Mouse (Mus musculus) testis, postnatal 10 days (tissue): ENCODE data around the gene Acss2.

ENCODE experiments used
- DNase-seq: peaks from one replicate; pipeline ENCODE4 v3.0.0; 2021; ENCODE audit warnings: low spot score

Acss2 gene

DNA sequence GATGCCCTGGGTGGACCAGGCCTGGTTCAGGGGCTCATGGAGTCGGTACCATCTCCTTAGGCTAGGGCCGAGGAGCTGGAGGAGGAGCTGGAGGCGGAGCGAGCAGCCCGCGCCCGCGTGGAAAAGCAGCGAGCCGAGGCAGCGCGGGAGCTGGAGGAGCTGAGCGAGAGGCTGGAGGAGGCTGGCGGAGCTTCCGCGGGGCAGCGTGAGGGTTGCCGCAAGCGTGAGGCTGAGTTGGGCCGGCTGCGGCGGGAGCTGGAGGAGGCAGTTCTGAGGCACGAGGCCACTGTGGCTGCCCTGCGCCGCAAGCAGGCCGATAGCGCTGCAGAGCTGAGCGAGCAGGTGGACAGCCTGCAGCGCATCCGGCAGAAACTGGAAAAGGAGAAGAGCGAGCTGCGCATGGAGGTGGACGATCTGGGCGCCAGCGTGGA, 111.5 kb downstream of the Acss2 start:
- peak; percentile 71 for DNase-seq

DNA sequence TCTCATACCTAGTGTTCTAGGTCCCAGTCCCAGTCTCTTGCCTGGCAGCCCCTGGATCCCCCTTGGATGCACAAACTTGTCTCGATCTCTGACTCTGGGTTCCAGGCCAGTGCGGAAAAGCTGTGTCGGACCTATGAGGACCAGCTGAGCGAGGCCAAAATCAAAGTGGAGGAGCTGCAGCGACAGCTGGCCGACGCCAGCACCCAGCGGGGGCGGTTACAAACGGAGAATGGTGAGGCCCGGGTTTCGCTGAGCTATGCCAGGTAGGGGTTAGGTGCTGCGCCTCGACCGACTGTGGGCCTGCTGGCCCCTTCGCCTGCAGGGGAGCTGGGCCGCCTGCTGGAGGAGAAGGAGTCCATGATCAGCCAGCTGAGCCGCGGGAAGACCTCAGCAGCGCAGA, 112.4 kb downstream of the Acss2 start:
- DNase-seq: no peak

DNA sequence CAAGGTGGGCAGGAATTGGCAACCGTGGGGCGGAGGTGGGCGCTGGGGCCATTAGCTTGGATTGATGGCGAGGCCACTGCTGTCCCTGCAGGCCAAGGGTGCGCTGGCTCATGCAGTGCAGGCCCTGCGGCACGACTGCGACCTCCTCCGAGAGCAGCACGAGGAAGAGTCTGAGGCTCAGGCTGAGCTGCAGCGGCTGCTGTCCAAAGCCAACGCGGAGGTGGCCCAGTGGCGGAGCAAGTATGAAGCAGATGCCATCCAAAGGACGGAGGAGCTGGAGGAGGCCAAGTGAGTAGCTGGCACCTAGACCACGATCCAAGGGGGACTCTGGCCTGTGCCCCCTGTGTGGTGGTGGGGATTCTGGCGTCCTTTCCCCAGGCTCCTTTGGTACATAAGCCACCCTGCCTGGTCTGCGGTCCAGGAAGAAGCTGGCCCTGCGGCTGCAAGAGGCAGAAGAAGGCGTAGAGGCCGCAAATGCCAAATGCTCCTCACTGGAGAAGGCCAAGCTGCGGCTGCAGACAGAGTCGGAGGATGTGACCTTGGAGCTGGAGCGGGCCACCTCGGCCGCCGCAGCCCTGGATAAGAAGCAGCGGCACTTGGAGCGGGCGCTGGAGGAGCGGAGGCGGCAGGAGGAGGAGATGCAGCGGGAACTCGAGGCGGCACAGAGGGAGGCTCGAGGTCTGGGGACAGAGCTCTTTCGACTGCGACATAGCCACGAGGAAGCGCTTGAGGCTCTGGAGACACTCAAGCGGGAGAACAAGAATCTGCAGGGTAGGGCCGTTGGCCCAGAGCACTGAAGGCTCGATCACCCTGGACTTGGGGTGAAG, 113.1 kb downstream of the Acss2 start:
- DNase-seq: peak; percentile 71

DNA sequence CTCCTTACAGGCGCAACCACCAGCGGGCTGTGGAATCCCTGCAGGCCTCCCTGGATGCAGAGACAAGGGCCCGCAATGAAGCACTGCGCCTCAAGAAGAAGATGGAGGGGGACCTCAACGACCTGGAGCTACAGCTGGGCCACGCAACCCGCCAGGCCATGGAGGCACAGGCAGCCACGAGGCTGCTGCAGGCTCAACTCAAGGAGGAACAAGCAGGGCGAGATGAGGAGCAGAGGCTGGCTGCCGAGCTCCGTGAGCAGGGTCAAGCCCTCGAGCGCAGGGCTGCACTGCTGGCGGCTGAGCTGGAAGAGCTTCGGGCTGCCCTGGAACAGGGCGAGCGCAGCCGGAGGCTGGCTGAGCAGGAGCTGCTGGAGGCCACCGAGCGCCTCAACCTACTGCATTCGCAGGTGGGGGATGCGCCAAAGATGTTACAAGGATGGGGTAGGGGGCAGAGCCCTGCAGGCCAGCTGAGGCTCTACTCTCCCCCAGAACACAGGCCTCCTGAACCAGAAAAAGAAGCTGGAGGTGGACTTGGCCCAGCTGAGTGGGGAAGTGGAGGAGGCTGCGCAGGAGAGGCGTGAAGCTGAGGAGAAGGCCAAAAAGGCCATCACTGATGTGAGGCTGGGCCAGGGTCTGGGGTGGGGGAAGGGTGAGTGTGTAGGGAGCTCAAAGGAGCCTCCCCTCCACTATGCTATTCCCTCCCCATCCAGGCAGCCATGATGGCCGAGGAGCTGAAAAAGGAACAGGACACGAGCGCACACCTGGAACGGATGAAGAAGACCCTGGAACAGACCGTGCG, 114.6 kb downstream of the Acss2 start:
- no peak for DNase-seq

DNA sequence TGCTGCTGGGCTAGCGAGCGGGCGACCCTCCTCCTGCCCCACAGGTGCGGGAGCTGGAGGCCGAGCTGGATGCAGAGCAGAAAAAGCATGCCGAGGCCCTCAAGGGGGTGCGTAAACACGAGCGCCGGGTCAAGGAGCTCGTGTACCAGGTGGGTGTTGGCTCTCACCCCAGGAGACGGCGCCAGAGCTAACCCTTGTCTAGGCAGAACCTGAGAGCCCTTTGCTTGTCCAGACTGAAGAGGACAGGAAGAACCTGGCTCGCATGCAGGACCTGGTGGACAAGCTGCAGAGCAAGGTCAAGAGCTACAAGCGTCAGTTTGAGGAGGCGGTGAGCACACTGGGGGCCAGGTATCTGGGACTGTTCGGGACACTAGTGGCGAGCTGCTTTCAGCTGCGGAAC, 115.4 kb downstream of the Acss2 start:
- no peak for DNase-seq

- no peak for DNase-seq
These were observed 116.0 kb downstream of the Acss2 start for GRCm38 (mm10) chr2:155633731-155634130.

GRCm38 (mm10) chr2:155634562-155634961, 116.8 kb downstream of the Acss2 start:
- no peak for DNase-seq
